Mouse (Mus musculus) monocyte, adult 2 months (primary cell): ENCODE measurements around the gene Pigr.

Experiments
- DNase-seq, 2 experiments: peaks; one replicate each; pipeline ENCODE4 v3.0.0; 2022; ENCODE audit warnings: low spot score in 2 of 2, low read depth in 1 of 2

Pigr gene

GRCm38 (mm10) chr1:130829906-130830830, 3.7 kb downstream of the Pigr start:
- DNase-seq = no peak

- DNase-seq = no peak
Observed at GRCm38 (mm10) chr1:130832230-130833149, 6.0 kb downstream of the Pigr start.

- DNase-seq = no peak
Observed at GRCm38 (mm10) chr1:130835161-130835936, 8.9 kb downstream of the Pigr start.

GRCm38 (mm10) chr1:130838288-130838687, 11.8 kb downstream of the Pigr start:
- DNase-seq = no peak

- DNase-seq = no peak
Observed at GRCm38 (mm10) chr1:130840599-130841379, 14.3 kb downstream of the Pigr start.

- DNase-seq = no peak
Observed at GRCm38 (mm10) chr1:130841621-130842020, 15.1 kb downstream of the Pigr start.

- no peak for DNase-seq
Observed at GRCm38 (mm10) chr1:130844516-130844915, 18.0 kb downstream of the Pigr start.

- no peak for DNase-seq
Observed at GRCm38 (mm10) chr1:130849530-130850214, 23.2 kb downstream of the Pigr start.

- DNase-seq = no peak
Observed at GRCm38 (mm10) chr1:130850405-130850804, 23.9 kb downstream of the Pigr start.

GRCm38 (mm10) chr1:130854819-130855218, 28.3 kb downstream of the Pigr start:
- DNase-seq = no peak

GRCm38 (mm10) chr1:130855723-130856122, 29.2 kb downstream of the Pigr start:
- no peak for DNase-seq

- no peak for DNase-seq
Observed at GRCm38 (mm10) chr1:130857456-130857855, 31.0 kb downstream of the Pigr start.

GRCm38 (mm10) chr1:130864238-130864637, 37.8 kb downstream of the Pigr start:
- no peak for DNase-seq

GRCm38 (mm10) chr1:130864741-130865140, 38.3 kb downstream of the Pigr start:
- no peak for DNase-seq

- DNase-seq = no peak
Observed at GRCm38 (mm10) chr1:130865541-130866221, 39.2 kb downstream of the Pigr start, which contains the start of gene Fcmr. Gene Fcmr (plus strand): TSS chr1:130865669.

- DNase-seq = no peak
Observed at GRCm38 (mm10) chr1:130872912-130873311, 46.4 kb downstream of the Pigr start.

GRCm38 (mm10) chr1:130875139-130875538, 48.7 kb downstream of the Pigr start:
- no peak for DNase-seq

- no peak for DNase-seq
Observed at GRCm38 (mm10) chr1:130875910-130876309, 49.4 kb downstream of the Pigr start.

- no peak for DNase-seq
Observed at GRCm38 (mm10) chr1:130876931-130877509, 50.5 kb downstream of the Pigr start.
